Mouse (Mus musculus) forebrain, postnatal 0 days (tissue): ENCODE data around the gene Akirin1. TPM values are rescaled to one million over a fixed set of nuclear protein-coding genes. Genes with fewer than 3 reads are reported as not detected.

Source experiments
- ATAC-seq: fragments of 200-750 bp; cut with Nextera tagmentation; 2 replicates; pipeline ENCODE4 v1.8.0; 2017; ENCODE audit warnings: mild to moderate bottlenecking, moderate library complexity
- DNase-seq: peaks from one replicate; pipeline ENCODE4 v3.0.0-alpha.2; 2015
- H3K27ac ChIP-seq: fragments of 300-500 bp; sonication (generic); 2 replicates; pipeline ENCODE4 v1.5.1; 2014; ENCODE audit warnings: low read depth, mild to moderate bottlenecking, antibody characterized with exemption, low read length, moderate library complexity, mixed read lengths
- H3K27me3 ChIP-seq: fragments of 300-500 bp; sonication (generic); 2 replicates; pipeline ENCODE4 v1.6.1; 2014; ENCODE audit warnings: mild to moderate bottlenecking, low read length, mixed read lengths; ENCODE audit not compliant: insufficient read depth
- H3K36me3 ChIP-seq: fragments of 300-500 bp; sonication (generic); 2 replicates; pipeline ENCODE4 v1.6.1; 2014; ENCODE audit warnings: mild to moderate bottlenecking, moderate library complexity; ENCODE audit not compliant: insufficient read depth
- H3K4me1 ChIP-seq: fragments of 300-500 bp; sonication (generic); 2 replicates; pipeline ENCODE4 v1.6.1; 2014; ENCODE audit warnings: antibody characterized with exemption; ENCODE audit not compliant: insufficient read depth
- H3K4me2 ChIP-seq: fragments of 300-500 bp; sonication (generic); 2 replicates; pipeline ENCODE4 v1.6.1; 2014; ENCODE audit warnings: low read depth, mild to moderate bottlenecking, moderate library complexity
- H3K4me3 ChIP-seq: fragments of 300-500 bp; sonication (generic); 2 replicates; pipeline ENCODE4 v1.5.1; 2014; ENCODE audit warnings: low read depth, low read length, mixed read lengths
- H3K9ac ChIP-seq: fragments of 300-500 bp; sonication (generic); 2 replicates; pipeline ENCODE4 v1.6.1; 2014; ENCODE audit warnings: mild to moderate bottlenecking
- H3K9me3 ChIP-seq: fragments of 300-500 bp; sonication (generic); 2 replicates; pipeline ENCODE4 v1.6.1; 2016; ENCODE audit warnings: low read length
- CTCF ChIP-seq: sonication (generic); IDR thresholded peaks from 2 replicates; pipeline ENCODE4 v1.5.1; 2016; ENCODE audit warnings: antibody characterized with exemption, control low read depth, low read depth
- WGBS: fragments of 180-500 bp; shearing (Covaris S2); extraction: QIAGEN DNeasy Blood & Tissue Kit; methylation state at CpG from one replicate; pipeline ENCODE4 v1.1.7; 2014; 5-methylcytosine and 5-hydroxymethylcytosine counted together
- polyA plus RNA-seq: library from polyadenylated mRNA; unstranded; fragments of >200 nt; fragmentation: Nextera tagmentation; extraction: Ambion mirVana; gene quantifications from 2 replicates; pipeline ENCODE4 v1.2.1, GENCODE M21; 2015
- total RNA-seq: library from RNA; depleted of rRNA; stranded (reverse); fragments of >200 nt; gene quantifications from 2 replicates; pipeline ENCODE4 v1.2.3, GENCODE M21; 2014

The Akirin1 gene
- total and polyA plus RNA-seq, 2 experiments from 2014 or later, result 64.1 to 69.0 TPM

DNA sequence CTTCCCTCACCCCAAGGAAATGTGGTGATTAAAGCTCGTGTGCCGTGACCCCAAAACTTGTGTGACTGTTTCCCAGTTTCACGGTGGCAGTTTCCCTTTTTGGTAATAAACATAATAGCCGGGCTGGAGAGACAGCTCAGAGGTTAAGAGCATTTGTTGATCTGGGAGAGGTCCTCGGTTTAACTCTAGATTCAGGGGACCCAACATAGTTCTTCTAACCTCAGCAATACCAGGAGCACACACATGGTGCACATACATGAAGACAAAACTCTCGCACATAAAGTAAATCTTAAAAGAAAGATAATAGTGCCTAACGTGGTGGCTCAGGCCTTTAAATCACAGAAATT, 31.7 kb downstream of the Akirin1 start:
- DNase-seq (no peak), ATAC-seq (0 out of 2 replicates have a peak, but pooled peaks have one; percentile 3)
- Histone ChIP-seq H3K36me3 (peaks cover 12% of the 10 kb centered on the region; the same call in 1 of the 2 replicates), H3K4me2 (peak overlapping the region; percentile 71), H3K27me3 (no peaks in the 10 kb centered on the region), H3K9ac (peak overlapping the region; percentile 74), H3K4me3 (peak overlapping the region; percentile 65), H3K27ac (no peak overlapping the region), H3K9me3 (no peaks in the 10 kb centered on the region), H3K4me1 (peaks cover 7% of the 10 kb centered on the region; the same call in 1 of the 2 replicates)
- TF ChIP-seq CTCF, result no peak
- 27% methylated on average over 7 of the region's 7 CpGs for WGBS

GRCm38 (mm10) chr4:123717574-123718433, 32.3 kb downstream of the Akirin1 start, which contains the start of gene Ndufs5:
Gene Ndufs5, minus strand, starts transcription at chr4:123718202.
- DNase-seq (peak; percentile 98), ATAC-seq (peak; percentile 98)
- Histone ChIP-seq H3K9ac (peak within 1 kb of the TSS; percentile 74), H3K27ac (peak within 1 kb of the TSS; percentile 63), H3K9me3 (no peaks in the 10 kb centered on the region), H3K4me3 (peak within 1 kb of the TSS; percentile 65), H3K36me3 (peaks cover 12% of the 10 kb centered on the region; the same call in 1 of the 2 replicates), H3K4me1 (peaks cover 7% of the 10 kb centered on the region; the same call in 1 of the 2 replicates), H3K27me3 (no peaks in the 10 kb centered on the region), H3K4me2 (peak within 1 kb of the TSS; percentile 71)
- no peak for TF ChIP-seq CTCF
- 2% methylated on average over 40 of the region's 40 CpGs for WGBS

GRCm38 (mm10) chr4:123712431-123712830, 37.7 kb downstream of the Akirin1 start:
- ATAC-seq, result no peak
- no peaks in the 10 kb centered on the region for H3K27me3 ChIP-seq
- H3K4me2 ChIP-seq, result no peak overlapping the region
- 97% methylated on average over 1 of the region's 3 CpGs for WGBS
- DNase-seq, result no peak
- peaks cover 4% of the 10 kb centered on the region; the same call in 1 of the 2 replicates for H3K4me1 ChIP-seq
- H3K9me3 ChIP-seq, result no peaks in the 10 kb centered on the region
- no peak overlapping the region for H3K9ac ChIP-seq
- H3K27ac ChIP-seq, result no peak overlapping the region
- H3K36me3 ChIP-seq, result peaks cover 21% of the 10 kb centered on the region
- no peak for TF ChIP-seq CTCF
- H3K4me3 ChIP-seq, result no peak overlapping the region

- no peak for DNase-seq
- H3K4me3 ChIP-seq, result no peak overlapping the region
- no peaks in the 10 kb centered on the region; the same call in 1 of the 2 replicates for H3K27me3 ChIP-seq
- peaks cover 7% of the 10 kb centered on the region for H3K36me3 ChIP-seq
- WGBS, result 91% methylated on average over 5 of the region's 5 CpGs
- H3K9ac ChIP-seq, result no peak overlapping the region
- no peak overlapping the region for H3K27ac ChIP-seq
- no peaks in the 10 kb centered on the region for H3K4me1 ChIP-seq
- H3K9me3 ChIP-seq, result no peaks in the 10 kb centered on the region
- ATAC-seq, result no peak
- TF ChIP-seq CTCF, result no peak
- no peak overlapping the region for H3K4me2 ChIP-seq
Measured at GRCm38 (mm10) chr4:123707340-123707739, 42.8 kb downstream of the Akirin1 start.

DNA sequence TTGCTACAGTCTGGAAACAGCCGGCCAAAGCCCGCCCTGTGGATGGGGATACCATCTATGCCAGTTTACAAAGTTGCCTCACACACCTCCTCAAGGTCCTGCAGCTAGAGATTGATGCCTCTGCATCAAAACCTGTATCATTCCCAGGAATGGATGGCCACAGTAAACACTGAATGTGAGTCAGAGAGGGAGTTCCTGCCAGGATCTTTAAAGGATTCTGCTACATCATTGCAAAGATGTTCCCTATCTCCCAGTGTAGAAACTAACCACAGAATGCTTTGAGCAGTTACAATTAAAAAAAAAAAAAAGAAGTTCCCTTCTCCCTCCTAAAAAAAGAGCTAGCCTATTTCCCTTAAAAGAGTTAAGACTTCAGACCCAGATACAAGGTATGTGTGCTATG, 44.8 kb downstream of the Akirin1 start:
- WGBS, result 94% methylated on average over 2 of the region's 2 CpGs

DNA sequence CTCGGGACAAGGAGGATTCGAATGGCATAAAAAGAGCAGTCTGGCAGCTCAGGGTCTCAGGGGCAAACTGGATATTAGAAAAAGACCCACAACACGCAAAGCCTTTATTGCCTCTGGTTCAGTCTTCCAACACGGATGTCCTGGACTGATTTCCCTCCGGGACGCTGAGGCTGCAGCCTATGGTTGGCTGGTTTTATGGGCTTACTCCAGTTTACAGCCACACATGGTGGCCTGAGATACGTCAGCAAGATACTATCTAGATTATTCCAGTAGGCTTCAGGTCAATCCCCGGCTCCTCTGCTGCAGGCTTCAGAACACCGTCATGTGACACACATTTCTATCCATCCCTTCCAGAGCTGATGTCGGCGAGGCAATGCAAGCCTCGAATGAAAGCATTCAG, 56.8 kb downstream of the Akirin1 start:
- no peaks in the 10 kb centered on the region for H3K9me3 ChIP-seq
- no peaks in the 10 kb centered on the region for H3K4me1 ChIP-seq
- H3K27ac ChIP-seq, result no peak overlapping the region
- no peak for TF ChIP-seq CTCF
- WGBS, result 90% methylated on average over 12 of the region's 12 CpGs
- ATAC-seq, result no peak
- no peaks in the 10 kb centered on the region for H3K36me3 ChIP-seq
- H3K9ac ChIP-seq, result no peak overlapping the region
- no peak for DNase-seq
- no peaks in the 10 kb centered on the region for H3K27me3 ChIP-seq
- no peak overlapping the region for H3K4me2 ChIP-seq
- H3K4me3 ChIP-seq, result no peak overlapping the region

More for the DNA sequence above, 44.8 kb downstream of the Akirin1 start:
- H3K4me2 ChIP-seq, result no peak overlapping the region
- no peak overlapping the region for H3K4me3 ChIP-seq
- no peaks in the 10 kb centered on the region for H3K36me3 ChIP-seq
- no peaks in the 10 kb centered on the region for H3K4me1 ChIP-seq
- no peaks in the 10 kb centered on the region for H3K9me3 ChIP-seq
- no peak for TF ChIP-seq CTCF
- H3K9ac ChIP-seq, result no peak overlapping the region
- DNase-seq (no peak), ATAC-seq (no peak)
- H3K27me3 ChIP-seq, result no peaks in the 10 kb centered on the region; the same call in 1 of the 2 replicates
- no peak overlapping the region for H3K27ac ChIP-seq

GRCm38 (mm10) chr4:123692071-123692470, 58.1 kb downstream of the Akirin1 start:
- Histone ChIP-seq H3K9ac (no peak overlapping the region), H3K4me2 (no peak overlapping the region), H3K4me3 (no peak overlapping the region), H3K36me3 (no peaks in the 10 kb centered on the region), H3K27me3 (no peaks in the 10 kb centered on the region), H3K4me1 (no peaks in the 10 kb centered on the region), H3K9me3 (no peaks in the 10 kb centered on the region), H3K27ac (no peak overlapping the region)
- WGBS, result 86% methylated on average over 3 of the region's 3 CpGs
- ATAC-seq (no peak), DNase-seq (no peak)
- TF ChIP-seq CTCF, result no peak
